Mouse (Mus musculus): ENCODE measurements around the gene Sugp1.
"Not testable (repeated sequence)": the region's sequence is repeated elsewhere in the genome, so short reads cannot be mapped to it uniquely, and the experiment has no call there.

Gene Sugp1

GRCm38 (mm10) chr8:70049662-70050061 lies 7.0 kb downstream of the Sugp1 start:
- DNase-seq, result no peak

- not testable (repeated sequence) for DNase-seq
Measured at GRCm38 (mm10) chr8:70050434-70050833, 7.8 kb downstream of the Sugp1 start.

GRCm38 (mm10) chr8:70057721-70058120 lies 15.1 kb downstream of the Sugp1 start:
- no peak for DNase-seq

GRCm38 (mm10) chr8:70071836-70072440 lies 29.3 kb downstream of the Sugp1 start:
- no peak for DNase-seq

- no peak for DNase-seq
Measured at GRCm38 (mm10) chr8:70072441-70073069, 29.9 kb downstream of the Sugp1 start, which contains the start of gene Tm6sf2. Tm6sf2 (plus strand) TSS chr8:70072924.

- no peak for DNase-seq
Measured at GRCm38 (mm10) chr8:70073120-70073519, 30.5 kb downstream of the Sugp1 start.

GRCm38 (mm10) chr8:70073682-70074081 lies 31.1 kb downstream of the Sugp1 start:
- DNase-seq, result no peak

- peak; percentile 47 for DNase-seq
Measured at GRCm38 (mm10) chr8:70081976-70082375, 39.4 kb downstream of the Sugp1 start.

GRCm38 (mm10) chr8:70083285-70083684 lies 40.7 kb downstream of the Sugp1 start, which contains the start of gene Hapln4:
Hapln4 (plus strand) TSS chr8:70083457.
- peak; percentile 93 for DNase-seq

GRCm38 (mm10) chr8:70084191-70085065 lies 41.8 kb downstream of the Sugp1 start:
- DNase-seq, result peak; percentile 69

GRCm38 (mm10) chr8:70086151-70086550 lies 43.5 kb downstream of the Sugp1 start:
- no peak for DNase-seq

- DNase-seq, result no peak
Measured at GRCm38 (mm10) chr8:70087237-70087636, 44.6 kb downstream of the Sugp1 start.

GRCm38 (mm10) chr8:70087836-70088650 lies 45.4 kb downstream of the Sugp1 start:
- peak; percentile 55 for DNase-seq

GRCm38 (mm10) chr8:70089296-70089960 lies 46.8 kb downstream of the Sugp1 start:
- DNase-seq, result no peak

GRCm38 (mm10) chr8:70092786-70093185 lies 50.2 kb downstream of the Sugp1 start:
- no peak for DNase-seq

GRCm38 (mm10) chr8:70099276-70099675 lies 56.7 kb downstream of the Sugp1 start:
- no peak for DNase-seq

GRCm38 (mm10) chr8:70100241-70100640 lies 57.6 kb downstream of the Sugp1 start:
- DNase-seq, result no peak

- DNase-seq, result no peak
Measured at GRCm38 (mm10) chr8:70104506-70104905, 61.9 kb downstream of the Sugp1 start.

- no peak for DNase-seq
Measured at GRCm38 (mm10) chr8:70104922-70105321, 62.3 kb downstream of the Sugp1 start.

GRCm38 (mm10) chr8:70110451-70110850 lies 67.8 kb downstream of the Sugp1 start:
- DNase-seq, result no peak

GRCm38 (mm10) chr8:70111192-70111795 lies 68.7 kb downstream of the Sugp1 start:
- DNase-seq, result no peak

Data from cerebellum, adult 9-11 months (tissue).